Mouse (Mus musculus): ENCODE measurements around the gene 4933436I01Rik.

4933436I01Rik gene

GRCm38 (mm10) chrX:67921350-67921749 lies at the start of gene 4933436I01Rik:
TSS of gene 4933436I01Rik (minus strand) at chrX:67921450.
- DNase-seq (ENCODE audit: low spot score): no peak

GRCm38 (mm10) chrX:67924769-67925470 lies 3.7 kb upstream of the 4933436I01Rik start:
- DNase-seq (ENCODE audit: low spot score): no peak

- DNase-seq (ENCODE audit: low spot score): no peak
These were observed 37.8 kb downstream of the 4933436I01Rik start for GRCm38 (mm10) chrX:67883406-67883805.

Measured in layer of hippocampus, adult 9-10 months (tissue).